Mouse (Mus musculus) v-Abl transformed pro-B cells (cell line): ENCODE measurements around the gene Calhm3.

Source experiments
- in situ Hi-C, 2 experiments: fragments of 400-800 bp; cut with MboI; formaldehyde crosslinking; loops; one replicate each; pipeline ENCODE4 v1.15.1; 2025; ENCODE audit not compliant: unreplicated experiment in 2 of 2

The Calhm3 gene

DNA sequence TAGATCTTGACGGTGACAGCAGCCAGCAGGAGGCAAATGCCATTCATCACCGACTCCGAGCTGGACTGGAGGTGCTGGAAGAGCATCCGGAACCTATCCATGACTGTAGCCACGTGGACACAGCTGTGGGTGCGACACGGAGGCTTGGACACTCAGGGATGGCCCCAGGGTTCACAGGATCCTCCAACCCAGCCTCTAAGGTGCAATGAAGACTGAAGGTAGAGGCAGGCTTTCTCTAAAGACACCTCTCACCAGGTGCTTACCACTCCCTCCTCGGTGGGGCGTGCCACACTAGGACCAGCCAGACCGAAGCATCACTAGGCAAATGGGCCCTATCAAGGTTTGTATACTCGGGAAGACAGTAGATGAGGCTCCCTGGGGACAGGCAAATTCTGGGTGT is at the start of gene Calhm3:
TSS of gene Calhm3 (minus strand) at position 101 of the 400 bp plus-strand sequence.
- in situ Hi-C loops = no loop called here

DNA sequence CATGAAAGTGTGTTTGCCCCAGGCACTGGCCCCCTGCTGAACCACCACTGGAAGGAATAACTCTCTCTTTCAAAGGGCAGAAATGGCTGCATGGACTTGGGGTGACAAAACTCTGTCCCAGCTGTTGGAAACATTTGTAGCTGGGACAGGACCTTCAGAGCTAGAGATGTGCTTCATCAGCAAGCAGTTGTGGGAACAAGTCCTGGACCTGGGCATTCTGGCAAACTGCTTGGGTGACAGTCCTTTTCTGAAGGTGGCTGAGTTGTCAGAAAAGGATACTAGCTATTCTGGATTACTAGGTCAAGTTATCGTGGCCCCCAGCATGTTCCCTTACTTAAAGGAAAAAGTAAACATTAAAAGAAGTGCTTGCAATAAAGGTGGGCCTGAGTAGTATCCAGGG is 48.6 kb upstream of the Calhm3 start:
- in situ Hi-C loops = no loop called here

DNA sequence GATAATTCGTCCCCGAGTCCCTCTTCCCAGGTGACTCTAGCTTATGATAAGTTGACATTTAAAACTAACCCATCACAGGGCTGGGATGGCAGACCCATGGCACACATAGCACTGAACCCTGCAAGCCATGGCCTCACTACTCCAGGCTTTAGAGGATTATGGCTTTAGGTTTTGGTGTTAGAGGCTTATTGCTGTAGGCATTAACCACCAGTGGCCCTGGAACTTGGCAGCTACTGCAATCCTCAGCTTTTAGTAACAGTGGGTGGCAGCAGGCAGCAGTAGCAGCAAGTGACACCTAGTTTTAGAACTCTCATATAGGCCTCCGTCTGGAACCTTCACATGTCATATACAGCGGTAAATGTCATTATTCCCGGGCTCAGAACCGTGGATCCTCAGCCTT is 47.1 kb upstream of the Calhm3 start:
- in situ Hi-C loops = no loop called here

DNA sequence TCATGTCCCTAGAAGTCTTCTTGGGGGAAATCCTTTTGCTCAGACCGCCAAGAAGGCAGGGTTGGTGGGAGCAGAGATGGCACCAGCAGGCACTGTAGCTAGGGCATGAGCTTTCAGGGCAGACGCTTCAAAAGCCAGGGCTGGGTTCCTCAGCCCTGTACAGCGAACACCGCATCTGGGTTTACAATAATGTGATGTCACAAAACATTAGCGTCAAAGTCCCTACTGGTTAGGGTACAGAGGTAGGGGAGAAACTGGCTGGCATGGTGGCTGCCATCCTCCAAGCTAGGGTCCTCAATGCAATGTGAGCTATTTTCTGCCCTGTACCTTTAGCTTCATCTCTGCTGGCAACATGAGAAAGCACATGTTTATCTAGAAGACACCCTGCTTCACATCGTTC is 45.5 kb upstream of the Calhm3 start:
- in situ Hi-C loops = no loop called here

DNA sequence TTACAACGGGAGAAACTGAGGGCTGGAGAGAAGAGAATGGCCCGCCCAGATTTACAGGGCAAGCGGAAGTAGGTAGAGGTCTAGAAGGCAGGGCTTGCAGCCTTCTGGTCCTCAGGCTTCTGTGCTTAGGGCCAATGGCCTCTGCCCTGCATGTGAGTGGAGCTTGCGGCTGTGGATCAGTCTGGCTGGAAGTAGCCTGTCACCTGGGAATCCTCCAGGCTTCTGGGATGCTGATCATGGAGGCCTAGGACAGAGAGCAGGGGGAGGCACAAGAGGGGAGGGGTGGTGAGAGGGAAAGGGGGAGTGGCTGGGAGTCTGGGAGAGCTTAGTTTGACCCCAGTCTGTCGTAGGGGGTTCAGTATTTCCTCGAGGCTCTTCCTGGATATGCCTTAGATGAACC is 44.9 kb upstream of the Calhm3 start:
- in situ Hi-C loops = no loop called here

DNA sequence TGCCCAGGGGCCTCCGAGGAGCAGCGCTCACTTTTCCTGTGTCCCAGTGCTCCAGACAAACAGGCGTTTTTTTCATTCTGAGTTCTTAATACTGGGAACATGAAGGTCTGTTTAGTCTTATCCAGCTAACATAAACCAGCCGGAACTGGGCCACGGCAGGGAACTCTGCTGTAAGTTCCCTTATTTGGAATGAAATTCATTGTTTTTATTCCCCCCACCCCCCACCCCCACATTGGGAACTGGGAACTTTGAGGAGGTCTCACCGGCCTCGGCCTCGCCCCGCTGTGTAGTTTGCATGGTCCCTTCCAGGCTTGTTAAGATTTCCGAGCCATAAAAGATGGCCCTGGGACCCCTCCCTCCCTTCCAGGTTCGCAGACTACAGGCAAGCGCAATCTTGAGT is 44.4 kb upstream of the Calhm3 start:
- in situ Hi-C loops = no loop called here

DNA sequence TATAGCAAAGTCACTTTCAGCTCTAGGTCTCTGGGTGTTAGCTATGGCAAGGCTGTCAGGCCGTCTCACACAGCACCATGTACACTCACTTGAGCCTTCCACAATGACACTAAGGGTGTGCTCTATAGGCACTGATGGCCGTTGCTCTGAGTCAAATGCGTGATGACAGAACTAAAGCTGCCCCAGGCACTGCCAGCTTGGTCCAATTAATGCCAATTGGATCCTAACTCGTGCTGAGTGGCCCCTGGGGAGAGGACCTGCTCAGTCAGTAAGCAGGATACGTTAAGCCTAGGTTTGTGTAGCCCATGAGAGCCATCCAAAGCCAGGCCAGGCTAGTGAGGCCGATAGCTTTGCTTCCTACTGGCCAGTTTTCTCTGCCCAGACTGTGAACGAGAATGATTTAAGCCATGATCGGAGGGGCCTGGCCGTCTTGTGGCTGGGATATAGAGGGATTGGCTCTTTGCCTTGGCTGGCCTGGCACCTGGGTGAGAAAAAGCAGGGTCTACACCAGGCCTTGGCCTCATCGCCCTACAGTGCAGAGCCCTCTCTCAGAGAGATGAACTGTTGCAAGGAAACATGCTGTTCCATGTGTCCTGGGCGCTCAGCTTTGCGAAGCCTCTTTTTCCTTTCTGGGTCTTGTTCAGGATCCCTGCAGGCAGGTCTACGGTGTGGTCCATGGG is 41.2 kb upstream of the Calhm3 start:
- in situ Hi-C loops = no loop called here

DNA sequence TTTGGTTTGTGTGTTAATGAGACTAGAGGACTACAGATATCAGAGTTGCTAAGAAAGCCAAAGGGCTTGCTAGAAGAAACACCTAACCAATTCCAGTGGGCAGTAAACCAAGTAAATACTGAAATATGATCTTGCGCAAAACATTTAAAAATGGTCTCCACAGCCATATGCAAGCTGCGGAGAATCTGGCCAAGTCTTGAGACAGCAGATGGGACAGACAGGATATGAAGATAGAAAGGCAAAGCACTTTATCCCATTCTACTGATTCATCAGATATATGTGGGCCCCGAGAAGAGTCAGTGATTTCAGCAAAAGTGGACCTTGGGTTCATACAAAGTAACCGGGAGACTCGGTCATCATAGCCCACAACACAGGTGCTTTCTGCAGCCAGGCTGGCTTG is 34.6 kb upstream of the Calhm3 start:
- in situ Hi-C loops = no loop called here

DNA sequence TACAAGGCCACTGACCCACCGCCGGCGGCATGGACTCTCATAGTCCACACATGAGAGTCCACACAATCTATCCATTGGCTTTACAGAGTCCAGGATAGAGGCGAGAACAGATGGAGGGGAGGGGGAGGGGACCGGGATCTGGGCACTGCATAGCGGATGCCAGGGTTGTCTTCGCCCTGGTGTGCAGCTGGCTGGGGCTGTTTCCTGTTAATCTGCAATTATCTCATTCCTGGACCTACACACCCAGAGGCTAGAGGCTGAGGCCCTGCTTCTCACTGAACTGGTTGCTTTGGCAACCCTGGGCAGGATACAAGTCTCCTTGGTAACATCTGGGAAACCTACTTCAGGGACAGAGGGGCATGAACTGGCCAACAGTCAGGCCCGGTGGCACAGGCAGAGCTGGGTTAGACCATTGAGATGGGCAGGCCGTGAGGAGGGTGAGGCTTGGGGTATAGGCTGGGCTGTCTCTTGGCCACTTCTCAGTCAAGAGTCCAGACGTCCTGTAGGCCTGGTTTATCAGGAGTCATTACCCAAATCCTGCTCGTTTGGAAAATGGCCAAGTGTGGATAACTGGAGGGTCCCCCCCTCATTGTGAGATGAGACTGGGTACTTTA is 31.1 kb upstream of the Calhm3 start:
- in situ Hi-C loops = no loop called here

DNA sequence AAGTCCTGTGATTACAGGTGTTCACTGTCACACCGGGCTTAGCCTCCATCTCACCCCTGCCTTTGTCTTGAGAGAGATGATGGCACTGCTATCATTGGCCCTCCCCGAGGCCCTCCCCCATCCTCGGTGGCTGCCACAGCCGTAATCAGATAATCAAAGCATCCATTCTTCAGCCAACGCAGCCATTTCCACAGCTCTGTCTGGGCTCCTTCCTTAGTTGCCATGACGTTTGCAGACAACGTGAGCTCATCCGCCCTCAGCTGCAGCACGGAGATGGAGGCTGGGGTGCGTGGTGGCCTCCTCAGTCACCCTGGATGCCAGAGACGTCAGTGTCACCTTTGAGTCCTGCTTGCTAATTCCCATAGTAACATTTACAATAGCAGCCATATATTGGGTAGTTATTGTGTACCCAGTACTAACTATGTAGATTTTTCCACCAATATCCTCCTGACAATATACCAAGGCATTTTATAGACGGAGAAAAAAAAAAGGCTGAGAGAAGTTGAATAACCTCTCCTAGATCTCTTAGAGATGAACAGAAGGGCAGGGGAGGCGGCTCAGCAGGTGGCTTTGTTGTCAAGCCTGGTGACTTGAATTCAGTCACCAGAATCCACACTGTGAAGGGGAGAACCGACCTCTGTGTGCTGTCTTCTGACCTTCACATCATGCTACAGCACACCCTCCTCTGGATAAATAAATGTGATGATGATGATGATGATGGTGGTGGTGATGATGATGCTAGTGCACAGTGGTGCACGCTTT is 29.1 kb upstream of the Calhm3 start:
- in situ Hi-C loops = no loop called here

DNA sequence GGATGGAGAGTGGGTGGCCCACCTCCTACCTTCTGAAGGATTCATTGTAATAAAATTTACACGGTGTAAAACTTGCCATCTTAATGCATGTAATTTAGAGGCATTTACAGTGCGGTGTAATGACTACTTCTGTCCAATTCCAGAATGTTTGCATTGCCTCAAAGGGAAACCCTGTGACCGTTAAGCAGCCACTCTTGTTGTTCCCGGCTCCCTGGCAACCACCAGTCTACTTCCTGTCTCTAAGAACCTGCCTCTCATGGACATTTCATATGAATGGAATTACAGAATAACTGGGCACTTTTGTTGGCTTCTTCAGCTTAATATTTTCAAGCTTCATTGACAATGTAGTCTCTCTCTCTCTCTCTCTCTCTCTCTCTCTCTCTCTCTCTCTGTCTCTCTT is 27.2 kb upstream of the Calhm3 start:
- in situ Hi-C loops = no loop called here

DNA sequence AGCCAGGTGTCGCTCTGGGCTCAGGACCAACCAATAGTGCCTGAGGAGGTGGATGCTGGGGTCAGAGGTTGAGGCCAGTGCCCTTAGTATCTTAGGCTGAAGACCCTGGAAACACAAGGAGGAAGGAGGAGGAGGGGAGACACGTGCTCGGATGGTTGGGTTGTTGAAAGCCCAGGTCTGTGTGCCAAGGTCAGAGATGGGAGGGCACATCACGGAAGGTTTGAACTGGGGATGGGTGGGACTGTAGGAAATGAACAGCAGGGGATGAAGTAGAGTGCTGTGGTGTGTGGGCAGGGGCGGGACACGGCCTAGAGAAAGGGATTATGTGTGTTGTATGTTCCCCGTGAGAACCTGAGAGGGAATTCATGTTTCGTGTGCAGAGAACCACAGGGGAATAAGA is 26.7 kb upstream of the Calhm3 start:
- in situ Hi-C loops = no loop called here

DNA sequence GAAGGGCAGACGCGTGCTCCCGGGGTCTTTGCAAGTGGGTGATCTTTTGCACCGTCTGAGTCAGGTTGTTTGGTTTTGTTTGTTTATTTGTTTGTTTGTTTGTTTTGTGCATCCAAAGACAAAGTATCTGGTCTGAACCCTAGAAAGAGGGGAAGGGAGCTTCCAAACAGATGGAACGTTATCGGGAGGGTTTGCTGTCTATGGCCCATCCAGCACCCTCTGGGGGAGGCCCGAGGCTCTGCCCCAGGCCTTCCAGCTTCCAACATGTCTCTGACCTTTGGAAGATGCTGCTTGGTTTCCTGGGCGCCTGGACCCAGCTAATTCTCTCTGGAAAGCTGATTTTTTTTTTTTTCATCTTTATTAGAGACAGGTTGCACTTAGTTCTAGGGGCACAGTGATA is 22.4 kb upstream of the Calhm3 start:
- in situ Hi-C loops = no loop called here

DNA sequence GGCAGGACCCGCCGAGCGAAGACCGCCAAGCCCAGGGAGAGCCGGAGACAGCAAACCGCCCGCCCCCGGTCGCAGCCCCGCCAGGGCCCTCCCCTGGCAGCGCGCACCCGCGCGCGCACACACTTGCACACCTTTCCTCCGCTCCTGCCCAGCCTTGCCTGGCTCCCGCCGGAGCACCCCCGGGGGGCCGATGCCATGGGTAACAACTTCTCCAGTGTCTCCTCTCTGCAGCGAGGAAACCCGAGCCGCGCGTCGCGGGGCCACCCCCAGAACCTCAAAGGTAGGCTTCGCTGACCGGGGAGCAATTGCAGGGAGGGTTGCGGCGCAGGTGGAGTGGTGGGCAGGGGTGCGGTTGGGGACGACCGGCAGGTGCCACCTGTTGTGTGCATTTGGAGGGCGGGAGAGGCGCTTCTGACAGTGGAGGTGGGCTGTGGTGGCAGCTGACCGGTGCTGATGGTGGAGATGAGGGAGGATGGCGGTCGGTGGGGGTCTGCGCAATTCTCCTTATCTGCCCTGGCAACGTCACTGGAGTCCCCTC is 21.8 kb upstream of the Calhm3 start:
- in situ Hi-C loops = loop anchor here (5.0 to 10.0 kb wide), 3 partner anchors 85 to 515 kb away; no protein-coding TSS in a partner anchor

DNA sequence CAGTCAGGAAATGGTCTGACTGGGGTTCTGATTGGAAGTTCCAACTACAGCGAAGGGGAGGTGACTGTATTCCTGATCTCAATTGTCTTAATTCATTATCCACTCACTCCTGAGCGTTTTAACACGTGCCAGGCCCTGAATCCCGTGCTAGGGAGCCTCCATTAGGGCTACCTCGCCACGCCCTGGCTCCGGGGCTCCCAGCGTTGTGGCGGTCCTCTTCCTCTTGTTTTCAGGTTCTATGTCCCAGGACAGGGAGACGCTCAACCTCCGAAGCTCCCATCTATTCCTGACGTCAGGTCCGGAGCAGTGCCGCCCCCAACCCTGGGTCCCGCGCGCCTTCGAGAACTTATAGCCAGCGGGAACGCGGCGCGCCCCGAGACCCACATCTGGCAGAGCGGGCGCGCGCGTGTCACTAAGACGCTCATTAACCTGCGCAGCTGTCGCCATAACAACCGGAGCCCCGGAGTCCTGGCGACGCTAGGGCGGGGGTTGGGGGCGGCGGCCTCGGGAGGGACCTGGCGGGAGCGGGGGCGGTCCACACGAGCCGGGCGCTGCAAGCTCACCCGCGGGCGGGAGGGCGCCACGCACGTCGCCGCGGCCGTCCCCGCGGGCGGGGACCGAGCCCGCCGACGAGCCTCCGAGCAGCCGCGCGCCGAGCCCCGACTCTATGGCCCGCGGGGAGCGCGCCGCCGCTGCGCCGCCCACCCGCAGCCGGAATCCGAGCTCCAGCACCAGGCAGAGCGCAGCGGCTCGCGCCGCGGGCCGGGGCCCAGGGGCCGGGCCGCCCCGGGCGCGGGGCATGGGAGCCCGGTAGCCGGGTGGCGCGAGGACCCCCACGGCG is 21.1 kb upstream of the Calhm3 start, which contains the start of gene Neurl1a:
TSS of gene Neurl1a (plus strand) at position 390 of the 841 bp plus-strand sequence.
- in situ Hi-C loops = loop anchor here (5.0 to 10.0 kb wide), 3 partner anchors 86 to 514 kb away; no protein-coding TSS in a partner anchor

DNA sequence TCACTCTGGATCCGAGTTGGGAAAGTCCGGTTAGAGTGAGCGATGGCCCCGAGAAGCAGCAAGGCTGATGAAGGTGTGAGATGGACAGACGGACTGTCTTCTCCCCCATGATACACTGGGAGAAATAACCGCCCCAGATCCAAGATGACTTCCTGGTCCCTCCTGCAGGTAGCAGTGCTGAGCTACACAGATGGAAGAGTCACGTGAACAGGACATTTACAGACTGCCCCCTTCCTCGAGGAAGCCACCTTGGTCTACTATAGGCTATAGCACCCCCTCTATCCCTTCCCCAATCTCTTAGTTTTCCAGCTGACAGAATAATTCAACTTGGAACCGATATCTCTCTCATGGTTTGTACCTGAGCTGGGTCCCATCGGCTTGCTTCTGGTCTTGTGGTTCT is 20.4 kb upstream of the Calhm3 start:
- in situ Hi-C loops = loop anchor here (5.0 to 10.0 kb wide), 3 partner anchors 87 to 513 kb away; no protein-coding TSS in a partner anchor

DNA sequence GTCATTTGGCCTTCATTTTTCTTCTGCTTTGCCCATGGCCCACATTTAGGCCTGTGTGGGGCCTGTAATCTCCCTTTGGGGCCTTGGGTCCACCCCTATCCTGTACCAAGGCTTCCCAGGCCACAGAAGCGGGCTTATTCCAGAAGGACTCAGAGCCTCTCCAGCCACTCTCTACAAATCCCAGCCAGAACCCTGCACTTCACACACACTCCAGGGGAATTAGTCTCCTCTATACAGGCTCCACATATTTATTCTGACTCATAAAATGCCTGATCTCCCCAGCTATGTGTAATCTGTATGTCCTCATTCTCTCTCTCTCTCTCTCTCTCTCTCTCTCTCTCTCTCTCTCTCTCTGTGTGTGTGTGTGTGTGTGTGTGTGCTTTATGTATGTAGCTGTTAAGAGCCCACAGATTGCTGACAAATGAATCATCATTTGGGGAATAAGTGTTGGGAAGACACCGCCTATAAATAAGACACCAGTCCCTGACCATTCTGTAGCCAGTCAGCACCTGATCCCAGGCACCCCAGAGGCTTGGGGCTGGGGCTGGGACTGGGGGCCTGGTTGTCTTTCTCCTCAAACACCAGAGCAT is 19.4 kb upstream of the Calhm3 start:
- in situ Hi-C loops = loop anchor here (5.0 to 10.0 kb wide), 3 partner anchors 88 to 512 kb away; no protein-coding TSS in a partner anchor

DNA sequence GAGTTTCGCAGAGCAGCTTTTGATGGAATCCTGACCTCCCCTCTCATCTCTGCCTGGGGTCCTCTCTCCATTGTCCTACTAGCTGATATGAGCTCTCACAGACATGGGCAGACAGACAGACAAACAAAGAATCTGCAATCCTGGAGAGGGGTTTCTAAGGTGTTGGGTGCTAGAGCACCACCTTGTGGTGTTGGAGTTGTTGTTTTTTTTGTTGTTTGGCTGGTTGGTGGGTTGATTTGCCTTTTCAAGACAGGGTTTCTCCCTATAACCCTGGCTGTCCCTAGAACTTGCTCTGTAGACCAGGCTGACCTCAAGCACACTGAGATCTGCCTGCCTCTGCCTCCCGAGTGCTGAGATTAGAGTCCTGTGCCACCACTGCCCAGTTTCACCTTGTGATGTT is 17.9 kb upstream of the Calhm3 start:
- in situ Hi-C loops = loop anchor here (5.0 to 10.0 kb wide), 3 partner anchors 89 to 511 kb away; no protein-coding TSS in a partner anchor

DNA sequence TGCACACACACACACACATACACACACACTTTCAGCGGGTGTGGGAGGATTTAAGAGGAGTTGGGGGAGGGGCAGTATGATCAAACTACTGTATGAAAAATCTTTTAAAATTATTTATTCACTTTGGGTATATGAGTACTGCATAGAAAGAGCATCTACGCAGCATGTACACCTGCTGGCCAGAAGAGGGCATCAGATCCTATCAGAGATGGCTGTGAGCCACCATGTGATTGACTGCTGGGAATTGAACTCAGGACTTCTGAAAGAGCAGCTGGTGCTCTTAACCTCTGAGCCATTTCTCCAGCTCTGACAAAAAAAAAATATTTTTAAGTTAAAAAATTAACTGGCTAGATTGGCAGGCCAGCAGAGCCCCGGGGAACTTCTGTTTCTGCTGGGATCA is 17.0 kb upstream of the Calhm3 start:
- in situ Hi-C loops = loop anchor here (5.0 to 10.0 kb wide), 4 partner anchors 90 to 510 kb away; partner anchors contain the start of gene Cnnm2 (in 1 of the 2)
